ENCODE assay signal across 22 mouse cellular contexts in genomic region chr6:71486226-71486625, GRCm38 (mm10).
"Had no signal": no experiment of that assay in that cellular context is flagged by ENCODE, and none has a peak within 500 bp of the region (broad histone marks: within the 10 kb centered on the region; RNA-seq: fewer than 3 reads in every experiment).

No protein-coding gene starts in this region.

- H3K4me3 ChIP-seq: heart, embryonic 10.5 days; heart, embryonic 13.5 days; heart, embryonic 15.5 days; hindbrain, embryonic 13.5 days; hindbrain, embryonic 15.5 days; limb, embryonic 13.5 days; limb, embryonic 15.5 days had no signal

- H3K27me3 ChIP-seq: heart, embryonic 13.5 days; heart, embryonic 15.5 days; hindbrain, embryonic 13.5 days; hindbrain, embryonic 15.5 days; limb, embryonic 13.5 days; limb, embryonic 15.5 days had no signal

- H3K4me2 ChIP-seq: heart, embryonic 13.5 days; heart, embryonic 15.5 days; hindbrain, embryonic 13.5 days; hindbrain, embryonic 15.5 days; limb, embryonic 13.5 days; limb, embryonic 15.5 days had no signal

- DNase-seq: forebrain, postnatal 0 days; gastrocnemius, postnatal 14 days; gastrocnemius, postnatal 36 days; heart, adult 18-20 months; heart, postnatal 14 days; heart, postnatal 36 days; kidney, adult 11 months; kidney, adult 8-10 months; kidney, postnatal 10 days; layer of hippocampus, adult 9-11 months; layer of hippocampus, postnatal 36 days; left cerebral cortex, postnatal 4 days had no signal

- H3K27ac ChIP-seq: heart, embryonic 10.5 days; heart, embryonic 13.5 days; heart, embryonic 15.5 days; hindbrain, embryonic 13.5 days; hindbrain, embryonic 15.5 days; hindbrain, postnatal 0 days; limb, embryonic 13.5 days; limb, embryonic 15.5 days; liver, embryonic 14.5 days had no signal

- H3K9me3 ChIP-seq: heart, embryonic 10.5 days; heart, embryonic 13.5 days; heart, embryonic 15.5 days; hindbrain, embryonic 13.5 days; hindbrain, embryonic 15.5 days; limb, embryonic 13.5 days; limb, embryonic 15.5 days had no signal

- ATAC-seq: forebrain, postnatal 0 days; hindbrain, postnatal 0 days; intestine, embryonic 16.5 days had no signal

- H3K4me1 ChIP-seq: heart, embryonic 13.5 days; heart, embryonic 15.5 days; hindbrain, embryonic 13.5 days; hindbrain, embryonic 15.5 days; limb, embryonic 13.5 days; limb, embryonic 15.5 days had no signal

- H3K36me3 ChIP-seq: heart, embryonic 10.5 days; heart, embryonic 13.5 days; heart, embryonic 15.5 days; hindbrain, embryonic 13.5 days; hindbrain, embryonic 15.5 days; limb, embryonic 13.5 days; limb, embryonic 15.5 days had no signal

- H3K9ac ChIP-seq: forebrain, postnatal 0 days; heart, embryonic 13.5 days; heart, embryonic 15.5 days; hindbrain, embryonic 13.5 days; hindbrain, embryonic 15.5 days; limb, embryonic 13.5 days; limb, embryonic 15.5 days; liver, embryonic 14.5 days had no signal
